Mouse (Mus musculus) intestine, embryonic 16.5 days (tissue): Measurements from ENCODE around the gene Nxf1. TPM values are rescaled to one million over a fixed set of nuclear protein-coding genes. Genes with fewer than 3 reads are reported as not detected.

ENCODE experiments used
- ATAC-seq: fragments of 200-750 bp; cut with Nextera tagmentation; 2 replicates; pipeline ENCODE4 v1.8.0; 2017; ENCODE audit warnings: moderate TSS enrichment, moderate library complexity
- H3K27ac ChIP-seq: fragments of 300-500 bp; sonication (generic); 2 replicates; pipeline ENCODE4 v1.5.1; 2014; ENCODE audit warnings: mild to moderate bottlenecking, low read length
- H3K27me3 ChIP-seq: fragments of 300-500 bp; sonication (generic); replicated peaks from 2 replicates; pipeline ENCODE4 v1.6.1; 2014; ENCODE audit warnings: low read length, control low read depth, mixed read lengths; ENCODE audit not compliant: control insufficient read depth, insufficient read depth
- H3K36me3 ChIP-seq: fragments of 300-500 bp; sonication (generic); 2 replicates; pipeline ENCODE4 v1.6.1; 2014; ENCODE audit warnings: low read length, control low read depth; ENCODE audit not compliant: control insufficient read depth, insufficient read depth
- H3K4me1 ChIP-seq: fragments of 300-500 bp; sonication (generic); 2 replicates; pipeline ENCODE4 v1.6.1; 2014; ENCODE audit warnings: low read length, control low read depth, mixed read lengths; ENCODE audit not compliant: control insufficient read depth, insufficient read depth
- H3K4me2 ChIP-seq: fragments of 300-500 bp; sonication (generic); 2 replicates; pipeline ENCODE4 v1.6.1; 2014; ENCODE audit warnings: low read depth, low read length, control low read depth
- H3K4me3 ChIP-seq: fragments of 300-500 bp; sonication (generic); 2 replicates; pipeline ENCODE4 v1.5.1; 2014; ENCODE audit warnings: mild to moderate bottlenecking, low read length
- H3K9ac ChIP-seq: fragments of 300-500 bp; sonication (generic); 2 replicates; pipeline ENCODE4 v1.6.1; 2014; ENCODE audit warnings: low read depth, low read length
- H3K9me3 ChIP-seq: fragments of 300-500 bp; sonication (generic); 2 replicates; pipeline ENCODE4 v1.6.1; 2016; ENCODE audit warnings: low read length, control low read depth; ENCODE audit not compliant: control insufficient read depth
- WGBS: fragments of 180-500 bp; shearing (Covaris S2); extraction: QIAGEN DNeasy Blood & Tissue Kit; methylation state at CpG from one replicate; pipeline ENCODE4 v1.1.7; 2014; 5-methylcytosine and 5-hydroxymethylcytosine counted together
- microRNA-seq: library from miRNA; unstranded; fragments of <30 nt; microRNA quantifications from one replicate; pipeline ENCODE4, GENCODE M21; 2016
- polyA plus RNA-seq: library from polyadenylated mRNA; unstranded; fragments of >200 nt; fragmentation: Nextera tagmentation; extraction: Ambion mirVana; gene quantifications from 2 replicates; pipeline ENCODE4 v1.2.1, GENCODE M21; 2015

The Nxf1 gene
- polyA plus RNA-seq, 1 experiment from 2014 or later, result 137 TPM

DNA sequence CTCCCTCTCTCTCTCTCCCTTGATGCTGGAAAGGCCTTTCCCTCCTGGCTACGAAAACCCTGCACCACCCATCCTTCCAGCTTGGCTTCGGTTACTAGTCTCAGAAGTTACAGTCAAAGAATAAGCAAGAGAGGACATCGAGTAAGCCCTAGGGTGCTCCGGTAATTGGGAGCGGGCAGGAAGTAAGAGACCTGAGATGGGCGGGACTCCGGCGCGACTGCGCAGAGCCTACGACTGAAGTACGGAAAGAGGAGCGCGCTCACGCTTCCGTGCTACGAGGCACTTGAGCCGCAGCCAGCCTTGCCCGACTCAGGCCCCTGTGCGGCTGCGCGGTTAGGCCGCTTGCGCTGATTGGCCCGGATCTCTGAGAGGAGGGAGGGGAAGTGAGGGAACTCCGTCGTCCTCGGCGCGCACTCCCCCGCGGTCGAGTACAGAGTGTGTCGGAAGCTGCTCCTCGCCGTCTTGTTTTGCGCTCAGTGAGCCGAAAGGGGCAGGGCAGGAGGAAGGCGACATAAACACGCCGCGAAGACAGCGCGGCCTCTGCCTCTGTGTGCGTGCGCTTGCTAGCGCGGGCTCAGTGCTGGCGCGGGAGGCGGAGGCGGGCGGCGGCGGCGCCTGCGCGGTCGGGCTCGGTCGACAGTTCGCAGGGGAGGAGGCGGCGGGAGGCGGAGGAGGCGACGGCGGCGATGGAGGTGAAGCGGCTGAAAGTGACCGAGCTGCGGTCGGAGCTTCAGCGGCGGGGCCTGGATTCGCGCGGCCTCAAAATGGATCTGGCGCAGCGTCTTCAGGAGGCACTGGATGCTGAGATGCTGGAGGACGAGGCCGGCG, 62.9 kb downstream of the Nxf1 start, which contains the start of gene Hnrnpul2:
Gene Hnrnpul2 (plus strand): TSS at position 415 of the 828 bp plus-strand sequence.
- WGBS, result 0% methylated on average over 72 of the region's 83 CpGs
- Histone ChIP-seq H3K27ac (peak within 1 kb of the TSS; percentile 100), H3K4me1 (peaks cover 21% of the 10 kb centered on the region), H3K9ac (peak within 1 kb of the TSS; percentile 97), H3K4me2 (peak within 1 kb of the TSS; percentile 87), H3K27me3 (no peaks in the 10 kb centered on the region), H3K9me3 (no peaks in the 10 kb centered on the region), H3K4me3 (peak within 1 kb of the TSS; percentile 100), H3K36me3 (peaks cover 13% of the 10 kb centered on the region)
- peak; percentile 95 for ATAC-seq

Small RNA genes within 50 kb of the gene (microRNA-seq; reads per million reads assigned to microRNA genes)
- not detected for gene Mir6992

Other genes with a start within 250 kb of the Nxf1 start
- gene Slc22a8, start 165.8 kb upstream of the Nxf1 start, polyA plus RNA-seq, result 0.04 and 0.05 TPM in 2 replicates
- not detected in 2 replicates for gene Slc22a6, start 139.0 kb upstream of the Nxf1 start, polyA plus RNA-seq
- 1.2 TPM in 2 replicates for gene Chrm1, start 93.3 kb upstream of the Nxf1 start, polyA plus RNA-seq
- gene Slc3a2, start 33.7 kb upstream of the Nxf1 start, polyA plus RNA-seq, result 211 and 225 TPM in 2 replicates
- 78.1 and 88.7 TPM in 2 replicates for gene Wdr74, start 21.2 kb upstream of the Nxf1 start, polyA plus RNA-seq
- 0.91 and 1.6 TPM in 2 replicates for gene 1700092M07Rik, start 16.4 kb upstream of the Nxf1 start, polyA plus RNA-seq
- 120 and 124 TPM in 2 replicates for gene Stx5a, start 15.7 kb upstream of the Nxf1 start, polyA plus RNA-seq
- 161 and 164 TPM in 2 replicates for gene Tmem223, start 13.9 kb downstream of the Nxf1 start, polyA plus RNA-seq
- gene Tmem179b, start 17.4 kb downstream of the Nxf1 start, polyA plus RNA-seq, result 110 and 120 TPM in 2 replicates
- 24.0 and 25.0 TPM in 2 replicates for gene Taf6l, start 29.3 kb downstream of the Nxf1 start, polyA plus RNA-seq
- gene Polr2g, start 41.5 kb downstream of the Nxf1 start, polyA plus RNA-seq, result 130 and 138 TPM in 2 replicates
- gene Zbtb3, start 45.5 kb downstream of the Nxf1 start, polyA plus RNA-seq, result 3.6 and 4.1 TPM in 2 replicates
- gene Ttc9c, start 62.3 kb downstream of the Nxf1 start, polyA plus RNA-seq, result 36.0 and 44.0 TPM in 2 replicates
- 3.7 and 4.3 TPM in 2 replicates for gene Hnrnpul2, start 62.9 kb downstream of the Nxf1 start, polyA plus RNA-seq
- not detected in 2 replicates for gene AC129217.1, start 72.7 kb downstream of the Nxf1 start, polyA plus RNA-seq
- 48.5 and 49.7 TPM in 2 replicates for gene Bscl2, start 80.4 kb downstream of the Nxf1 start, polyA plus RNA-seq
- 13.3 and 14.3 TPM in 2 replicates for gene Gng3, start 82.1 kb downstream of the Nxf1 start, polyA plus RNA-seq
- 1.6 and 1.7 TPM in 2 replicates for gene Lrrn4cl, start 93.7 kb downstream of the Nxf1 start, polyA plus RNA-seq
- gene Ubxn1, start 114.4 kb downstream of the Nxf1 start, polyA plus RNA-seq, result 158 and 170 TPM in 2 replicates
- 60.7 and 61.2 TPM in 2 replicates for gene Uqcc3, start 123.8 kb downstream of the Nxf1 start, polyA plus RNA-seq
- 60.7 and 74.8 TPM in 2 replicates for gene Lbhd1, start 126.7 kb downstream of the Nxf1 start, polyA plus RNA-seq
- not detected in 2 replicates for gene Gm49403, start 126.9 kb downstream of the Nxf1 start, polyA plus RNA-seq
- 79.5 and 89.2 TPM in 2 replicates for gene 1810009A15Rik, start 131.8 kb downstream of the Nxf1 start, polyA plus RNA-seq
- gene Gm49416, start 131.9 kb downstream of the Nxf1 start, polyA plus RNA-seq, result not detected in 2 replicates
- gene Ints5, start 135.9 kb downstream of the Nxf1 start, polyA plus RNA-seq, result 39.2 and 40.9 TPM in 2 replicates
- 95.7 and 100 TPM in 2 replicates for gene Ganab, start 141.0 kb downstream of the Nxf1 start, polyA plus RNA-seq
- 44.0 and 45.4 TPM in 2 replicates for gene B3gat3, start 163.3 kb downstream of the Nxf1 start, polyA plus RNA-seq
- gene Rom1, start 172.3 kb downstream of the Nxf1 start, polyA plus RNA-seq, result 3.1 and 3.3 TPM in 2 replicates
- 22.6 and 23.5 TPM in 2 replicates for gene Eml3, start 172.5 kb downstream of the Nxf1 start, polyA plus RNA-seq
- 119 and 130 TPM in 2 replicates for gene Mta2, start 184.8 kb downstream of the Nxf1 start, polyA plus RNA-seq
- gene Tut1, start 196.8 kb downstream of the Nxf1 start, polyA plus RNA-seq, result 30.1 and 31.7 TPM in 2 replicates
- 392 and 445 TPM in 2 replicates for gene Eef1g, start 210.0 kb downstream of the Nxf1 start, polyA plus RNA-seq
- 16.5 and 20.8 TPM in 2 replicates for gene Ahnak, start 232.2 kb downstream of the Nxf1 start, polyA plus RNA-seq